Mouse (Mus musculus): ENCODE measurements around the gene Adgrg3.
A peak's percentile ranks its signal among the peaks of the same experiment; 100 is the strongest.

Gene Adgrg3

DNA sequence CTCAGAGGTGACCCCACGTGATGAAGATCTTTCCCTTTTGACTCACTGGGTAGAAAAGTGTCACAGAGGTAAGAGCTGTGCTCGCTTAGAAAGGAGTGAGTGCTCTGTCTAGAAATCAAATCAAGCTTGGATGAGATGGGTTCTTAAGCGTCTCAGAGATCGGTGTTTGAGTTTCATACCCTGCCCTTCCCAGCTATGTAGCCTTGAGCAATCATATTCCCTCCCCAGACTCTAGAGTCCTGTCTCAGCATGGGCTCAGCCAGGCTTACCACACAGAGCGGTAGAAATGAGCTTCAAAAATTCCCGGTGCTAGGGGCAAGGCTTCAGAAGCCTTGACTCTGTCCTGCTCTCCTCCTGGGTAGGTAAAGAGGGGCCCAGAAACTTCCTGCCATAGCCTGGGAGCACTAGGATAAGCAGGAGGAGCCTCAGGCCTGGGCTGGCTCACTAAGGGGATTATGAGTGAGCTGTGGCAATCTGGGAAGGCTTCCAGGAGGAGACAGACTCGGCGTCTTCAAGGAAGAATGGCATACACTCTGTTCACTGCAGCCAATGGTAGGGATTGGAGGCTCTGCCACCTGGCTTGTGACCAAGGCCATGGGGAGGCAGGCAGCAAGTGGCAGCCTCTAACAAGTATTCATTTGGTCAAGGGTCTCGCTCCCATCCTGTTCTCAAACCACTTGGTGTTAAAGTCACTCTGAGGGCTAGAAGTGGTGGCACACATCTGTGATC lies 24.3 kb upstream of the Adgrg3 start:
- no peak for DNase-seq (ENCODE audit: low spot score)

DNA sequence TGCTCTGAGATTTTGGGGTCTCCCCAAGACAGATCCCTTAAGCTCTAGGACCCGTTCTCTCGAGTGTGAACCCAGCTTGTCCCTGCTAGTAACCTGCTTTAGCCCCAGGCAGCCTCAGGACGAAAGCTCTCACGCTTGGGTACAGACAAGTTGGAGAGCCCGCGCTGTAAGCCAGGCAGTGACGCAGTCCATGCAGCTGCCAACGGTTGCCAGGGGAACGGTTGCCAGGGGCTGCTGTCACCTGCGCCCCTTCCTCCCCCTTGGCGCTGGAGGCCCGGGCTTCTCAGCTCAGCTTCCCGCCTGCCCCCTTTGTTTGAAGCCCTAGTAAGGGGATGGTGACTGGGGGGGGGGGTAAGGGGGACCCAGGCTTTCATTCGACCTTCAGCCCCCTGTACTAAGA lies 23.5 kb upstream of the Adgrg3 start:
- no peak for DNase-seq (ENCODE audit: low spot score)

DNA sequence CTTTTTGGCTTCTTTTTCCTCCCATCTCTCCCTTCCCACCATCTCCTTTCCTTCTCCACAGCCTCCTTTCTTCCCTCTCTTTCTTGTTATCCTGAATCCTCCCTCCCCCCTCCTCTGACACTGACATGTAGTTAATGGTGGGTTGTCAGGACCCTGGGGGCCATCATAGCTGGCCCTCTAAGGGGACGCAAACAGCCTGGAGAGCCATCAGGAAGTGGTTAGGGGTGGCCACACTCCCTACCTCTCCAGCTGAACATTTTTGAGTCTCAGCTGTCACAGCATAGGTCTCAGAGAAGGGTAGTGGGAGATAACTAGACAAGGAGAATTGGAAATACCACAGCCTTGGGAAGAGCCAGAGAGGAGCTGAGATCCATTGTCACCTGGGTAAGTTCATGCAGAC lies 23.0 kb upstream of the Adgrg3 start:
- DNase-seq (ENCODE audit: low spot score), result no peak

DNA sequence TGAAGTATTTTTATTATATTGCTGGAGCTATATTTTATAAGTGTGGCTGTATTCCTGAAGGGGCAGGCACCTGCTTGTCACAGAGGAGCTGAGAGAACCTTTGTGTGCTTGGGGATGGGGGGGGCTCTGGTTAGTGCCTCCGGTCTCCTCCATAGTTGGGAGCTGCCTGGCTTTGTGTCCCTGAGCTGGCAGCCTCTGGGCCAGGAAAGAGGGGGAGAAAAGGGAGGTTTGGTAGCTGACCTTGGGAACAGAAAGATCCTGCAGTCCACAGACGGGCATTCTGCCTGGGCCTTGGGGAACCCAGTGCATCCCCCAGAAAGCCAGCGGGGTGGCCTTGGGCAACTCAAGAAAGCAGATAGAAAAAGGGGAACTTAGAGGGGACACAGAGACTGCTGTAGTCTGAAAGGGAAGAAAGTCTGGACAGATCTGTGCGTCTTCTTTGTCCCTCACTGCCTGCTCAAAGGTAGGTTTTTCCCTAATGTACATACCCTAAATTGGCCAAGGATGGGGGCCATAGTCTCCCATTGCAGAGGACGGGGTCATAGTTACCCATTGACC lies 22.1 kb upstream of the Adgrg3 start:
- DNase-seq (ENCODE audit: low spot score), result no peak

DNA sequence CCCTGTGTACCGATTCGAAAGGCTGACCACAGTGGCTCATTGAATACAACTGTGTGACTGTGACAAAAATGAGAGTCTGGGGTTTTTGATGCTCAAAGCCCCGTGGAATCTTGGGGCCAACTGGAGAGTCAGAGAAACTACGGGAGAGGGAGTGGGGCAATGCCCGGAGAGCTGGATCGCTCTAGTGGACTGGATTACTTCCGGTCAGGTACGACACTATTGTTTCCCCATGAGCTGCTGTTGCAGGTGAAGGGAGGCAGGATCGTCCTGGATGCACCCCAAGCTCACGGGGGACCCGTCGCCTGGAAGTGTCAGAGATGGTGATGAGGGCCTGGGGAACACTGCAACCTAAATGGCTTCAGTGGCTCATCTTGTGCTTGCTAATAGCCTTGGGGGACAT lies 21.5 kb upstream of the Adgrg3 start:
- DNase-seq (ENCODE audit: low spot score), result no peak

DNA sequence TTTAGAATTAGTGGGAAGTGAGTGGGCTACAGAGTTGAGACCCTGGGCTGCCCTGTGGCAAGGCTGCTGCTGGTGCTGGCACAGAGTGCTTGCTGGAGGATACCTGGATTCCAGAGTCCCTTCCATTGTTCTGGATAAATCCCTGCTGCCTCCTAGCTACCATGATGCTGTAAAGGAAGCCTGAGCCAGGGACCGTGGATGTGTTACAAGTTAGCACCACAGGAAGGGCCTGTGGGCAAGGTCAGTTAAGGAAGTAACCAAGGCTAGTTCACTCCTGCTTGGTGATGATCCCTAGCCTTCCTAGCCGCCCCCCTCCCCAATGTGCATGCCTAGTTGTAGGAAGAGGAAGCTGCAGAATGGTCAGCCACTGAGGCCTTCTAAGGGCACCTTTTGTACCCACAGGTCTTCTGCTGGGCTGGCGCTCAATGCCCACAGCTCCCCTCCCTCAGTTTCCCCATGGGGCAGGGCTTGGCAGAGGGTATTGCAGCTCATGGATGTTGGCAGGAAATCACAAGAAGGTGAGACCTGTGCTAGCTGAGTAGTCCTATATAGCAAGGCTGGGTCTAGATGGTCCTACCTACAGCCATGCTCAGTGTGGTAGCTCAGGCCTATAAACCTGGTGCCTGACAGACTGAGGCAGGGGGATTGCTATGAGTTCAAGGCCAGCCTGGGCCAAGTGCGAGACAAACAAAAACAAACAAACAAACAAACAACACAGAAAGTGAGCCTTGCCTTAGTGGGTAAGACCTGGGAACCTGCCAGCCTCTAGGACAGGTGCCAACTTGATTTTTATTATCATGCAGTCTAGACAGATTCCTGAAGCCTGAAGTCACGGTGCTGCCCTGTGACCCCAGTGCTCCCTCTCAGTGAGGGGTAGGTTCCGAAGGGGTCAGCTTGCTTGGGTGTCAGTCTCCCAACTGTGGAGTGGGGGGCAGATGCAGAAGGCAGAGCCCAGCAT lies 20.3 kb upstream of the Adgrg3 start:
- no peak for DNase-seq (ENCODE audit: low spot score)

DNA sequence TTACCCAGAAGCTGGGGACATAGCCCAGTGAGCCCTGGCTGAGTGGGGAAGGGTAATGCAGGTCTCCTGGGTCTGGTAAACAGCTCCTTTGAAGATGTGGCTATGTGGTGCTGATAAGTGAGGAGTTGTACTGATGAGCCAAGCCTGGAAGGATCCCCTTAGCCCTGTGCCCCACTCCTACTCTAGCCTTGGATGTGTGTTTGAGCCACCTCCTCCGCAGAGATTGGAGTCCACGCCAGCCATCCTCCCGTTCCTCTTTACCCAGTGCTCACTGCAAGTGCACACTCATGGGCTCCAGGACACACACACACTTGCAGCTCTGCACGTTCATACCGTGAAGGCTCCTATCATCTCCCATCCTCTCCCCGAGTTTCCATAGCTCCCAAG lies 19.6 kb upstream of the Adgrg3 start:
- DNase-seq (ENCODE audit: low spot score), result no peak

DNA sequence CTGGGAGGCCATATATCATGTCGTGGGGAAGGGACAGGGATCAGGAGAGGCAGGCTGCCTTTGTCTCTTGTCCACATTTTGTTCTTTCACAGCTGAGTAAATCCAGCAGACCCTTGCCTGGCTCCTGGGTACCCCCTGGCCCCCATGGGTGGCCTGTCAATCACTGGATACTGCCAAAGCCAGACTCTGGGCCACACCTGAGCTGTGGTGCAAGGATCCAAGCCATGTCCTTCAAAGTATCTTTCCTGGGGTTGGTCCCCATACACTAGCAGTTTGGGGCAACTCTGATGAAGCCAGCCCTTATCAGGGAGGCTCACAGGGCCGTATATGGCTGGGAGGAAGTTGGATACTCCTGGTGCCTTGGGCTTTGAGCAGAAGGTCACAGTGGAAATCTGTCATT lies 19.1 kb upstream of the Adgrg3 start:
- DNase-seq (ENCODE audit: low spot score), result no peak

DNA sequence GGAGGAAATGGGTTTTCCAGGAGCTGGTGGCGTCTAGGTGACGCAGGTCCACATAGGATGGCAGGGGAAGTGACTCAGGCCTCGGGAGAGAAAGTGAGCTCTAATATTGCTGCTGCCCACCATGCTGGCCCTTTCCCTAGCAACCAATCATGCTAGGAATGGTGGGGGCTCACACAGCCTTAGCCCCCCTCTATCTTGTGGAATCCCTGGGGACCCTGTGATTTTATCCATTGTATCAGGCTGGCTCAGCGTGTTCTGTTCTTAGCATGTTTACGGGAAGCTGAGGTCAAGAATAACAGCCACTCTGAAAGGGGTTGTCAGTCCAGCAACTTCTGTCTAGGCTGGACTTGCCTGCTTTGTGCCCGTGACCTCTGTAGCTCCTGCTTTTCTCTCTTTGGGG lies 18.5 kb upstream of the Adgrg3 start:
- no peak for DNase-seq (ENCODE audit: low spot score)

DNA sequence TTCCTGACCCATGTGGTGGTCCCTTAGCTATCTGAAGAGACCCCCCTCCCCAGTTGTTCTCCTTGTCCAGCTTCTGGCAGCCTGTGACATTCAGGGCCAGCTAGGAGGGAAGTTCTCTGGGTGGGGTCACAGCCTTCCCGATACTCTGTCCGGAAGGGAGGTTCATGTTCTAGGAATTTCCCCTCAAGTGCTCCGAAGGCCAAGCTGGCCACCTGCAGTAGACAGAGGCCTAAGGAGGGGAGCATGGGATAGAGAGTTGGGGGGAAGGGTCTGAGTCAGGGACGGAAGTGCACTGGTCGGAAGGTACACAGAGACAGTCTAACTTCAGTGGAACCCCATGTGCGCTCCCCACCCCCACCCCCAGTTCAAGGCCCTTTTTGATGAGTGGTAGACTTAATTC lies 17.5 kb upstream of the Adgrg3 start:
- DNase-seq (ENCODE audit: low spot score), result no peak

DNA sequence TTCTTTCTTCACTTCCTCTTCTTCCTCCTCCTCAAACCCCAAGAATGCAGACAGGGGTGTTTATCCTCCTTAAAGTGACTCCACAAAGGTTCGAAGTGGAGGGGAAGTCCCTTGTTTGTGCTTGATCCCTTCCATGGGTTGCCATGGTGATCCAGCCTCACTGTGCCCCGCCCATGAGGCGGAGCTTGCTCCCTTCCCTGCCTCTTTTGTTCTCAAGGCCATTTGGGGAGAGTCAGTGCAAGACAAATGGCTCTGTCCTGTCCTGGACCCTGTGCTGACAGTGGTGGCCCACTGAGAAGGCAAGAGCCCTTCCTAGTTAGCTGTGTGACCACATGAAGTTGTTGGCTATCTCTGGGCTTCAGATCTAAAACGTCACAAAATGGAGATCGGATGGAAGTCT lies 16.8 kb upstream of the Adgrg3 start:
- DNase-seq (ENCODE audit: low spot score), result peak; percentile 62

DNA sequence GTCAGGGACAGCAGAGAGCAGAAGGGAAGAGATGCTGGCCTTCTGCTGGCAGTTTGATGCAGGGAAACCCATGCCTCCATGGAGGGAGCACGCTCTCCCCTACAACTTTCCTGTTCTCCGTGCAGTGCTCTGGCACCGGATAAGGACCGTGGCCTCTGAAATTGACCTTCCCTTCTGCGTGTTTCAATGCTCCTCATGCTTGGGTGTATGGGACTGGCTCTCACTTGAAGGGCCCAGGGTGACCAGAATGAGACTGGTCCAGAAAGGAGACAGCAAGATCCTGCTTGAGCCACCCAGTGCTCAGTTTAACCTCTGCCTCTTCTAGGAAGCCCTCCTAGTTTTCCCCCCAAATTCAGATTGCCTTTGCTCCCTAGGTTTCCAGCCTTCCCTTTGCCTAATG lies 16.3 kb upstream of the Adgrg3 start:
- no peak for DNase-seq (ENCODE audit: low spot score)

DNA sequence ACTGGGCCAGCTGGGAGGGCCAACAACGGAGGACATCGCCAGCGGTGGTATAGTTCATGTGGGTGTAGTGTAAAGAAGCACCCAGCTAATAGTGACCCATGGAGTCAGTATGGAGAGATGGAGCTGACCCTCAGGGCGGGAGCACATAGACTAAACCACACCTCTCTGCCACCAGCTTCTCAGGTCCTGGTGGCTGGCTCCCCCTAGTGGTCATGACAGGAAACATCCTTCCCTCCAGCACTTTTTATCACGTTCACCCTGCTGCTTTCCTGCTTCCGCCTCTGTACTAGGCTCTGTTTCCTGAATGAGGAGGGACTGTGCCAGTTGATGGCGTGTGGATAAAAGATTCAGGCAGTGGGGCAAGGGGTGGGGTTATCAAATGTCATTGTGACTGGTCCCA lies 15.8 kb upstream of the Adgrg3 start:
- peak; percentile 77 for DNase-seq (ENCODE audit: low spot score)

DNA sequence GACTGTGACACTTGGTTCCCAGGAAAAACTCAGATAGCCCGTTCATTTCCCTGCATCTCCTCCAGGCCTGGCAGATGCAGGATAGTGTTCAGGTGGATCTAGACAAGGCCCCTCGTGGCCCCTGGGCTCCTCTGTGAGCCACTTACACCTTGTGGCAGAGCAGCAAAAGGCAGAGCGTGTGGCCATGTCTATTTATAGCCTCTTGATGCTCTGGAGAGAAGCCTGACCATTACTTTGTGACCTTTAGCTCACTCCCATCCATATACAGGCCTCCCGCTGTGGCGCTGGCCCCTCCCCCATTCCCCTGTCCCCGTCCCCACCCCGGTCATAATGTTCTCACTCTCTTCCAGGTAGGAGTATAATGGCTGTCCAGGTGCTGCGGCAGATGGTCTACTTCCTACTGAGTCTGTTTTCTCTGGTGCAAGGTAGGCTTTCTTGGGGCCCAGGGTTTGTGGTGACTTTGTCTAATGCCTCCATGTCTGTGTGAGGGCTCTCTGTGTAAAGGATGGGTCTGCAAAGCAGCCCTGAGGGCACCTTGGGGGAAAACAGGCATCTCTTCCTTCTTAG lies 15.3 kb upstream of the Adgrg3 start:
- no peak for DNase-seq (ENCODE audit: low spot score)

DNA sequence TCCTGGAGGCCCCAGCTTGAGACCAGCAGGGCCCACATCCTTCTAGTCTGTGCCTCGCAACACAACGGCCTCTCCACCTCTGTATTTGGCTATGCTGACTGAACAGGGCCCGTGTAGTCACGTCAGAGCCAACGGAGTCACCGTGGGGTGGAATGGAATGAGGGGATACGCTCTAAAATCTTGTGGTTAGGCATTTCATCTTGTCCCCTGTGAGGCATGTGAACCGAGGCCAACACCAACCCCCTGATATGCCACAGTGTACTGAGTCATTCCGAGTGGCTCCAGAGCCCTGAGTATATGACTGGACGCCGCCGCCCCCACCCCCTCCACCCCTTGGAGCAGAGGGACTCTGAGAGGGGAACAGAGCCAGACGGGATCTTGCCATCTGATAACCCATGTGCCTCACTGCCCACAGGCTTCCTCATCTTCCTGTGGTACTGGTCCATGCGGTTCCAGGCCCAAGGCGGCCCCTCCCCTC lies 5.0 kb upstream of the Adgrg3 start:
- no peak for DNase-seq (ENCODE audit: low spot score)

DNA sequence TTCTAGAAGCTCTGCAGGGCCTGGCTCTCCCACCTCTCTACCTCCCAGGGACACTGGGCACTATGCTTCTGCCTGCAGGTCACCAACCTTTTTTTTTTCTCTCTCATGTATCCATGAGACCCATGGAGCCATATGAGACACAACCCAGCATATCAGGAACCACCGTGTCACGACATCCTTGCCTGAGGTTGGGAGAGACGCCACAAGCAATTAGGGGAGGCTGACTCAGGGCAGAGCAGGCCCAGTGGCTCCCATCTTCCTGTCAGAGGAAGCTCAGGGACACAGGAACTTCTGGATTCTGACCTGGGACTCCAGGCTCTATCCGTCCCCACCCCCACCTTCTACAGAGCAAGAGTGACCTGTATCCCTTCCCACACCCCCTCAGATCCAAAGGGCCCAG lies 1.6 kb upstream of the Adgrg3 start:
- no peak for DNase-seq (ENCODE audit: low spot score)

DNA sequence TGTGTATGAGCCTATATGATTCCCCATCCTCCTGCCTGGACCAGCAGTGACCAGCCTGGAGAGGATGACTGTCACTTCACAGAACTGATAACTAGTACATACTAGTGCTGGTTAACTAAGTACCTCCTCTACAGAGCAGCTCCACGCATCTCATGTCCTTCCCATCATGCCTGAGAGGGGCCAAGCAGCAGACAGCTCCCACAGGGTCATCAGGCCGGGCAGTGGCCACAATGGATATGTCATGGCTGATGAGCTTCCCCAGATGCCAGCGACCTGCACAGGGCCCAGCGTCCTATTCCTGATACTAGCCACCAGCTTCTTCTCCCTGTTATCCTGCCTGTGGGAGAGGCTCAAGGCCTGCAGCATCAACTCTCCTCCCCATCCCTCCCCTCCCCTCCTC lies 808 bp upstream of the Adgrg3 start:
- DNase-seq (ENCODE audit: low spot score), result no peak

DNA sequence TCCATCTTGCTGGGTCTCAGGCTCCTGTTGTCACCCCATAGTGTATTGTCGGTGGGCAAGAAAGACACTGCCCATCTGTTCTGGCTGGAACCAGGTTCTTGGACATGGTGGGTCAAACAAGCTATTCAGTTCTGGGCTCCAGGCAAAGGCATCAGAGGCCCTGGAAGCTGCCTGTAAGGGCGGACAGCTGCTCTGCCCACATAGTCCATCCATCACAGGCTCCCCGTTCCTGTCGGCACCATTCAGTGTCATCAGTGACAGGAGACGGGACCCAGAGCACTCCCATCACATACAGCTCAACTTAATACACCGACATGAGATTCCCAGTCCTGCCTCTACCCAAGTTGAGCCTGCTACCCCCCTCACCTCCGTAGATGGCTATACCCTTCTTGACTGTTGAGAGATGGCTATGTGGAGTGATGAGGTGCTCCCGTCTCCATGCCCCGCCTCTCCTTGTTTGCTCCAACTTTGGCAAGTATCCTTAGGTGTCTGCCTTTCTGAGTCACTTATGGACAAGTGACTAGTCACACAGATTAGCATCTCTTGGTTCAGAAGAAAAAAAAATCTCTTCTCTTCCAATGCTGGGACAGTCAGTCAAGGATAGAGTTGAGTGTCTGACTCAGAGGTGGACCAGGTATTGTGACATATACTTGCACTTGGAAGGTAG lies 610 bp downstream of the Adgrg3 start:
- DNase-seq (ENCODE audit: low spot score), result no peak

DNA sequence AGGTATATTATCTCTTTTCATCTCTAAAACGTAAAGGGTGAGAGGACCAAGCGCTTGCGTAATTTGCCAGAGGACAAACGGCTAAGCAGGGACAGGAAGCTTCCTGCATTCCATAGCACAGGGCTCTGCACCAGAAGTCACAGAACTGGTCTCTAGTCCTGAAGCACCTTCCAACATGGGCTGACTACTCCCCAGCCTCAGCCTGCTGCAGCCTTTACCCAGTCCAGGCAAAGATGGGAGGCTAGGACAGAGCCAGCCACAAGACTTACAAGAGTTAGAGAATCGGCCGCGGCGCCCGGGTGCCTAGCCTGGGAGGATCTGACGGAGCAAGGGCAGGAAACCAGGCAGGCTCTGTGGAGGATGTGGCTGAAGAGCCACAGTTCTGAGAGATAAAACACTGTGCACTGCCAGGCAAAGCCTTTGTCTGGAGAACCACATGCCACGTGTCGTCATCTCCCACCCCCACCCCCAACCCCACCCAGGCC lies 2.8 kb downstream of the Adgrg3 start:
- peak; percentile 41 for DNase-seq (ENCODE audit: low spot score)

DNA sequence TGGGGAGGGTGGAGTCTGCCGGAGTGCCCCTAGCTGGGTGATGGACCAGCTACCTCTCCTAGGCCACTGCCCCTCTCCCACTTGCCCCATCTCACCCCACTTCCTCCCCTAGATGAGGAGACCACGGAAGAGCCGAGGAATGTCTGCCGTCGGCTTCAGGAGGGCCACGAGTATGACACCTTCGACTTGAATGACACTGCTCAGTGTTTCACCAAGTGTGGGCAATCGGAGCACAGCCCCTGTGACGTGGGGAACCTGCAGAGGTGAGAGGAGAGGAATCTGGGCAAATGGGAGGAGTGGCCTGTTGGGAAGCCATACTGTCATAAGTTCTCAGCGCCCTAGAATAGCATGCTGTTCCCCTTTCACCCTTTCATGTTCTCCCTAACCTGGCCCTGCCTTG lies 3.3 kb downstream of the Adgrg3 start:
- no peak for DNase-seq (ENCODE audit: low spot score)

DNA sequence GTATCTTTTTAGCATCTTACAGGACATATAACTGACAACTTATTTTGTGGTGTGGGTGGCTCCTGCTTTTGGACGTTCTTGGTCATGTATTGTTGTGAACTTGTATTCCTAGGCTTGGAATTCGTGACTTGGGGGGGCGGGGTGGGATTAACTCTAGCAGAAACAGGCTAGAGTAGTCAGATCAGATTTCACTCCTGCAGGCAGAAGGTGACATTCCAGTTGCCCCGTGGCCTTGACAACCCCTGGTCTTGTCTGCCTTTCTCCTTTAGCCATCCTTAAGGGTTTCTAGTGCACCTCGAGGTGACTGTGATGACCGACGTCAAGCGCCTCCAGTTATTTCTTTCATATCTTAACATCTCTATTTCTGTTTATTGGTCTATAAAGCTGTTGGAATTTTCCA lies 5.7 kb downstream of the Adgrg3 start:
- DNase-seq (ENCODE audit: low spot score), result no peak

DNA sequence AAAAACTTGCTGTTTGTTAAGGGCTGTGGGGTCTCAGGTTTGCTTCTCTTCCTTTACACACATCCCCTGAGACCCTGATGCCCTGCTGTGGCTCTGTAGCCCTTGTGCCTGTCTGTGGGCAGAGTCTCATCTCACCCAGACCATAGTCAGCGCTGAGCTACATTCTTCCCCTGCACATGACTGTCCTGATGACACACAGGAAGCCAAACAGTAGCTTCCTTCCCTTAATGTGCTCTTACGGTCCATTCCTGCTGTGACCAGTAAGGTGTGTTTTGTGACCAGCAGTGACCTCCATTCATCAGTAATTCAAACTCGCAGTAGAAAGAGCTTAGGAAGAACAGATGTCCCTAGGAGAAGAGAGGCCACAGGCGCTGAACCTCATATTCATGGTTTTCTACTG lies 6.9 kb downstream of the Adgrg3 start:
- no peak for DNase-seq (ENCODE audit: low spot score)
